Mouse (Mus musculus) MEL (cell line): Measurements from ENCODE around the gene Enho. TPM values are rescaled to one million over a fixed set of nuclear protein-coding genes. Genes with fewer than 3 reads are reported as not detected.

Source experiments
- DNase-seq: peaks from one replicate; pipeline ENCODE4 v3.0.0; 2011; ENCODE audit warnings: low read depth, low spot score
- H3K27ac ChIP-seq: 2 replicates; pipeline ENCODE4 v1.5.1; 2012; ENCODE audit warnings: low read depth, mild to moderate bottlenecking, control low read depth, low read length, moderate library complexity; ENCODE audit not compliant: control insufficient read depth
- H3K27me3 ChIP-seq, 2 experiments: fragments of 150-350 bp in 1 of 2; sonication (generic) in 1 of 2; 2 replicates each; pipeline ENCODE4 v1.6.1; 2012; ENCODE audit warnings: low read length in 2 of 2, mild to moderate bottlenecking in 2 of 2, improper control_type of control experiment in 1 of 2, moderate library complexity in 1 of 2; ENCODE audit not compliant: insufficient read depth in 2 of 2, control insufficient read depth in 1 of 2
- H3K36me3 ChIP-seq, 2 experiments: 2 replicates each; pipeline ENCODE4 v1.6.1; 2012 to 2014; ENCODE audit warnings: low read length in 2 of 2, improper control_type of control experiment in 1 of 2, inconsistent platforms in 1 of 2, mild to moderate bottlenecking in 1 of 2; ENCODE audit not compliant: insufficient read depth in 2 of 2, control insufficient read depth in 1 of 2
- H3K4me1 ChIP-seq, 2 experiments: fragments of 150-350 bp in 1 of 2; sonication (generic) in 1 of 2; 2 replicates each; pipeline ENCODE4 v1.6.1; 2012; ENCODE audit warnings: low read length in 2 of 2, improper control_type of control experiment in 1 of 2, mild to moderate bottlenecking in 1 of 2; ENCODE audit not compliant: insufficient read depth in 2 of 2, control insufficient read depth in 1 of 2
- H3K4me3 ChIP-seq, 2 experiments: fragments of 150-350 bp in 1 of 2; sonication (generic) in 1 of 2; 2 replicates each; pipeline ENCODE4 v1.5.1; 2012; ENCODE audit warnings: low read depth in 2 of 2, low read length in 2 of 2, mild to moderate bottlenecking in 2 of 2, moderate library complexity in 2 of 2, control low read depth in 1 of 2, improper control_type of control experiment in 1 of 2; ENCODE audit not compliant: control insufficient read depth in 1 of 2, insufficient read depth in 1 of 2
- H3K79me2 ChIP-seq: 2 replicates; pipeline ENCODE4 v1.6.1; 2012; ENCODE audit warnings: mild to moderate bottlenecking, low read length, moderate library complexity; ENCODE audit not compliant: control insufficient read depth, poor library complexity, insufficient read depth
- H3K9ac ChIP-seq: 2 replicates; pipeline ENCODE4 v1.6.1; 2012; ENCODE audit warnings: low read depth, mild to moderate bottlenecking, control low read depth, low read length, moderate library complexity; ENCODE audit not compliant: control insufficient read depth, poor library complexity, severe bottlenecking
- H3K9me3 ChIP-seq: fragments of 150-350 bp; sonication (generic); replicated peaks from 2 replicates; pipeline ENCODE4 v1.6.1; 2012; ENCODE audit warnings: mild to moderate bottlenecking, low read length, improper control_type of control experiment, moderate library complexity; ENCODE audit not compliant: insufficient read depth
- BHLHE40 ChIP-seq: IDR thresholded peaks from 2 replicates; pipeline ENCODE4 v1.6.1; 2012; ENCODE audit warnings: low read depth, mild to moderate bottlenecking, inconsistent platforms, low read length, improper control_type of control experiment, borderline replicate concordance
- CHD1 ChIP-seq: IDR thresholded peaks from 2 replicates; pipeline ENCODE4 v1.6.1; 2012; ENCODE audit warnings: low read depth, mild to moderate bottlenecking, inconsistent platforms, low read length, improper control_type of control experiment
- CHD2 ChIP-seq: IDR thresholded peaks from 2 replicates; pipeline ENCODE4 v1.6.1; 2011; ENCODE audit warnings: low read length, improper control_type of control experiment
- CTCF ChIP-seq, 3 experiments: IDR thresholded peaks in 2 of 3; conservative IDR thresholded peaks in 1 of 3; 2 replicates each; pipeline ENCODE4 v1.5.1; 2011 to 2012; ENCODE audit warnings: low read length in 3 of 3, low read depth in 2 of 3, mild to moderate bottlenecking in 2 of 3, improper control_type of control experiment in 1 of 3, inconsistent platforms in 1 of 3, mixed read lengths in 1 of 3, moderate library complexity in 1 of 3; ENCODE audit not compliant: control insufficient read depth in 1 of 3, insufficient read depth in 1 of 3, poor library complexity in 1 of 3, severe bottlenecking in 1 of 3
- EP300 ChIP-seq, 2 experiments: IDR thresholded peaks; 2 replicates each; pipeline ENCODE4 v1.6.1; 2011; ENCODE audit warnings: improper control_type of control experiment in 2 of 2, low read length in 2 of 2, low read depth in 1 of 2, mild to moderate bottlenecking in 1 of 2
- ETS1 ChIP-seq: IDR thresholded peaks from 2 replicates; pipeline ENCODE4 v1.6.1; 2012; ENCODE audit warnings: low read depth, mild to moderate bottlenecking, inconsistent platforms, low read length, improper control_type of control experiment, moderate library complexity
- GABPA ChIP-seq: IDR thresholded peaks from 2 replicates; pipeline ENCODE4 v1.6.1; 2012; ENCODE audit warnings: low read depth, mild to moderate bottlenecking, inconsistent platforms, low read length, improper control_type of control experiment, moderate library complexity
- GATA1 ChIP-seq: IDR thresholded peaks from 2 replicates; pipeline ENCODE4 v1.6.1; 2011; ENCODE audit warnings: low read depth, low read length, improper control_type of control experiment
- HCFC1 ChIP-seq: IDR thresholded peaks from 2 replicates; pipeline ENCODE4 v1.6.1; 2012; ENCODE audit warnings: low read depth, mild to moderate bottlenecking, inconsistent platforms, low read length, improper control_type of control experiment, moderate library complexity
- JUND ChIP-seq: IDR thresholded peaks from 2 replicates; pipeline ENCODE4 v1.6.1; 2011; ENCODE audit warnings: low read depth, mild to moderate bottlenecking, improper control_type of control experiment, low read length
- KAT2A ChIP-seq: conservative IDR thresholded peaks from 2 replicates; pipeline ENCODE4 v1.6.1; 2012; ENCODE audit warnings: low read depth, low read length, improper control_type of control experiment, inconsistent platforms
- MAX ChIP-seq: IDR thresholded peaks from 2 replicates; pipeline ENCODE4 v1.6.1; 2011; ENCODE audit warnings: low read length, improper control_type of control experiment
- MYB ChIP-seq: IDR thresholded peaks from 2 replicates; pipeline ENCODE4 v1.6.1; 2011; ENCODE audit warnings: mild to moderate bottlenecking, low read depth, low read length, improper control_type of control experiment
- MYC ChIP-seq: IDR thresholded peaks from 2 replicates; pipeline ENCODE4 v1.6.1; 2011; ENCODE audit warnings: low read depth, mild to moderate bottlenecking, low read length, improper control_type of control experiment, moderate library complexity
- NRF1 ChIP-seq: IDR thresholded peaks from 2 replicates; pipeline ENCODE4 v1.6.1; 2014; ENCODE audit warnings: low read depth, mild to moderate bottlenecking, inconsistent platforms, low read length, improper control_type of control experiment, moderate library complexity; ENCODE audit not compliant: poor library complexity, insufficient read depth, severe bottlenecking
- POLR2A ChIP-seq, 2 experiments: IDR thresholded peaks; 2 replicates each; pipeline ENCODE4 v1.6.1; 2011 to 2012; ENCODE audit warnings: low read length in 2 of 2, mild to moderate bottlenecking in 2 of 2, control low read depth in 1 of 2, improper control_type of control experiment in 1 of 2, low read depth in 1 of 2, moderate library complexity in 1 of 2; ENCODE audit not compliant: control insufficient read depth in 1 of 2, insufficient read depth in 1 of 2, poor library complexity in 1 of 2
- RAD21 ChIP-seq: IDR thresholded peaks from 2 replicates; pipeline ENCODE4 v1.6.1; 2011; ENCODE audit warnings: mild to moderate bottlenecking, low read depth, low read length, improper control_type of control experiment
- TAL1 ChIP-seq: IDR thresholded peaks from 2 replicates; pipeline ENCODE4 v1.6.1; 2012; ENCODE audit warnings: mild to moderate bottlenecking, inconsistent platforms, low read length, moderate library complexity, mixed read lengths
- UBTF ChIP-seq: IDR thresholded peaks from 2 replicates; pipeline ENCODE4 v1.6.1; 2012; ENCODE audit warnings: low read depth, mild to moderate bottlenecking, inconsistent platforms, low read length, improper control_type of control experiment, moderate library complexity, borderline replicate concordance; ENCODE audit not compliant: insufficient read depth
- ZC3H11A ChIP-seq: IDR thresholded peaks from 2 replicates; pipeline ENCODE4 v1.6.1; 2012; ENCODE audit warnings: low read depth, mild to moderate bottlenecking, inconsistent platforms, low read length, improper control_type of control experiment
- polyA plus RNA-seq, 2 experiments: library from polyadenylated mRNA; stranded (reverse) in 1 of 2; unstranded in 1 of 2; fragments of >175 nt in 1 of 2; fragments of >200 nt in 1 of 2; gene quantifications; 2 replicates each; pipeline versions ENCODE4 v1.2.1 to v1.2.4; 2012; ENCODE audit warnings: low replicate concordance in 2 of 2, low read depth in 1 of 2; ENCODE audit not compliant: insufficient read length in 2 of 2, insufficient read depth in 1 of 2, missing spikeins in 1 of 2
- total RNA-seq: library from RNA; depleted of rRNA; stranded (reverse); fragments of 300-350 nt; gene quantifications from 2 replicates; pipeline ENCODE4 v1.2.3, GENCODE M21; 2012

Gene Enho
- total and polyA plus RNA-seq, 3 experiments = 0.19 to 0.40 TPM; not detected in 1

GRCm38 (mm10) chr4:41635906-41636305, 4.2 kb downstream of the Enho start:
- no peak overlapping the region for H3K27ac ChIP-seq
- no peaks in the 10 kb centered on the region for H3K9me3 ChIP-seq
- no peaks in the 10 kb centered on the region for H3K36me3 ChIP-seq
- no peak for DNase-seq
- H3K4me3 ChIP-seq = no peak overlapping the region
- H3K27me3 ChIP-seq = peaks cover 3 to 14% of the 10 kb centered on the region in 2 experiments
- H3K4me1 ChIP-seq = peaks cover 0 to 9% of the 10 kb centered on the region in 2 experiments; a peak in 2 of 4 replicates
- no peak overlapping the region for H3K9ac ChIP-seq
- TF ChIP-seq TAL1 = no peak
- H3K79me2 ChIP-seq = no peaks in the 10 kb centered on the region

- Histone ChIP-seq H3K9me3 (no peaks in the 10 kb centered on the region), H3K27me3 (peaks cover 4 to 18% of the 10 kb centered on the region in 2 experiments), H3K79me2 (no peaks in the 10 kb centered on the region), H3K4me3 (no peak overlapping the region), H3K4me1 (peaks cover 0 to 3% of the 10 kb centered on the region in 2 experiments; a peak in 1 of 4 replicates), H3K9ac (no peak overlapping the region), H3K27ac (no peak overlapping the region), H3K36me3 (no peaks in the 10 kb centered on the region)
- TF ChIP-seq ZC3H11A (no peak), MAX (no peak), EP300 (IDR thresholded peaks at IDR 0.05; ENCODE audit: low read depth in 1 of 2, low read length in 2 of 2) (no peak), GABPA (no peak), ETS1 (no peak), CTCF (IDR thresholded peaks at IDR 0.05 in 2 of 3, conservative IDR thresholded peaks at IDR 0.05 in 1 of 3; ENCODE audit: control insufficient read depth in 1 of 3, insufficient read depth in 1 of 3, low read depth in 2 of 3, low read length in 3 of 3, poor library complexity in 1 of 3, severe bottlenecking in 1 of 3) (no peak), MYC (no peak), BHLHE40 (no peak), RAD21 (no peak)
- DNase-seq = no peak
These were observed 4.9 kb downstream of the Enho start for GRCm38 (mm10) chr4:41635224-41635623.

- peaks cover 0 to 1% of the 10 kb centered on the region in 2 experiments; a peak in 1 of 4 replicates for H3K4me1 ChIP-seq
- H3K27ac ChIP-seq = no peak overlapping the region
- H3K27me3 ChIP-seq = peaks cover 8 to 23% of the 10 kb centered on the region in 2 experiments
- H3K4me3 ChIP-seq = no peak overlapping the region
- no peaks in the 10 kb centered on the region for H3K79me2 ChIP-seq
- no peak for DNase-seq
- H3K9me3 ChIP-seq = no peaks in the 10 kb centered on the region
- no peak overlapping the region for H3K9ac ChIP-seq
- TF ChIP-seq MYB (no peak), RAD21 (no peak), NRF1 (no peak), JUND (no peak), MAX (no peak), CHD2 (no peak), GATA1 (no peak), KAT2A (no peak), HCFC1 (no peak), POLR2A (IDR thresholded peaks at IDR 0.05; ENCODE audit: control insufficient read depth in 1 of 2, insufficient read depth in 1 of 2, low read depth in 1 of 2, low read length in 2 of 2, poor library complexity in 1 of 2) (no peak), CHD1 (no peak), EP300 (IDR thresholded peaks at IDR 0.05; ENCODE audit: low read depth in 1 of 2, low read length in 2 of 2) (no peak), ZC3H11A (no peak), UBTF (no peak)
- no peaks in the 10 kb centered on the region for H3K36me3 ChIP-seq
These were observed 5.5 kb downstream of the Enho start for GRCm38 (mm10) chr4:41634631-41635030.
